In the genomic region with DNA sequence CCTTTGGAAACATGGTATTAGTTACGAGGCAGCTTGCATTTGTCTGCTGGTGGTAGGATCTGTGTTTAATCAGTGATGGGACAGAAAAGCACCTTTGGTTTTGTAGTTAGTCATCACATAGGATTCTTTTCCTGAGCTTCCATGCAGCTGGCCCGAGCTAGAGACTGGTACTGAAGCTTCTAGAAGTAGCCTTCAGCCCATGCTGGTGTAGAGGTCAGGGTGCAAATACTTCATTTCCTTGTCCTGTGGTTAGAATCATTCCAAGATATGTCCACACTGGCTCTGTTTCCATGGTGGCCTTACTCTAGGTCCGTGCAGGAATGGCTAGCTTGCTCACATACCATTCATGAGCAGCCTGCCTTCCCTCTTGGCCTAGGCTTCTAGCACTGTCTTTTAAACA, we compare ENCODE assay signal across 20 mouse cellular contexts.
DNase-seq lines count a peak whose midpoint lies in the region; ATAC-seq lines count a peak whose summit lies in the region.
"Had no signal": no experiment of that assay in that cellular context is flagged by ENCODE, and none has a peak within 500 bp of the region (broad histone marks: within the 10 kb centered on the region; RNA-seq: fewer than 3 reads in every experiment).

No protein-coding gene starts in this region.

- H3K9ac ChIP-seq in heart, embryonic 12.5 days = no peak overlapping the region
- H3K9ac ChIP-seq in embryonic facial prominence, embryonic 12.5 days = no peak overlapping the region
- H3K9ac ChIP-seq in limb, embryonic 13.5 days = no peak overlapping the region
- H3K9ac ChIP-seq: hindbrain, embryonic 12.5 days; liver, embryonic 12.5 days; lung, embryonic 14.5 days; neural tube, embryonic 12.5 days had no signal

- H3K36me3 ChIP-seq in heart, embryonic 12.5 days = peaks cover 3% of the 10 kb centered on the region; the same call in 1 of the 2 replicates
- peaks cover 7% of the 10 kb centered on the region; the same call in 1 of the 2 replicates for H3K36me3 ChIP-seq in embryonic facial prominence, embryonic 12.5 days
- H3K36me3 ChIP-seq in limb, embryonic 13.5 days = peaks cover 7% of the 10 kb centered on the region; the same call in 1 of the 2 replicates
- H3K36me3 ChIP-seq: neural tube, embryonic 12.5 days had no signal

- no peaks in the 10 kb centered on the region for H3K27me3 ChIP-seq in heart, embryonic 12.5 days (replicated peaks)
- no peaks in the 10 kb centered on the region for H3K27me3 ChIP-seq in embryonic facial prominence, embryonic 12.5 days
- no peaks in the 10 kb centered on the region for H3K27me3 ChIP-seq in limb, embryonic 13.5 days
- H3K27me3 ChIP-seq: hindbrain, embryonic 12.5 days; liver, embryonic 12.5 days; neural tube, embryonic 12.5 days had no signal

- H3K4me1 ChIP-seq in heart, embryonic 12.5 days (replicated peaks) = peaks cover 68% of the 10 kb centered on the region
- H3K4me1 ChIP-seq in embryonic facial prominence, embryonic 12.5 days = peaks cover 30% of the 10 kb centered on the region
- H3K4me1 ChIP-seq in limb, embryonic 13.5 days = peaks cover 32% of the 10 kb centered on the region

- H3K27ac ChIP-seq in heart, embryonic 12.5 days (ENCODE audit: poor library complexity, severe bottlenecking) = peak overlapping the region; percentile 34; the same call in 1 of the 2 replicates
- 0 out of 2 replicates have a peak overlapping the region, but pooled peaks have one; percentile 11 for H3K27ac ChIP-seq in embryonic facial prominence, embryonic 12.5 days
- H3K27ac ChIP-seq in limb, embryonic 13.5 days = peak overlapping the region; percentile 28; the same call in 1 of the 2 replicates
- H3K27ac ChIP-seq: hindbrain, embryonic 12.5 days; liver, embryonic 12.5 days; macrophage; neural tube, embryonic 12.5 days had no signal

- no peak for ATAC-seq in heart, embryonic 12.5 days (ENCODE audit: insufficient number of reproducible peaks, low FRiP score)
- ATAC-seq in embryonic facial prominence, embryonic 12.5 days (ENCODE audit: insufficient number of reproducible peaks, insufficient read depth, low FRiP score, low TSS enrichment) = no peak
- no peak for ATAC-seq in limb, embryonic 13.5 days (ENCODE audit: low FRiP score, low read depth)
- ATAC-seq: CD4-positive, CD25-positive, alpha-beta regulatory T cell, adult 4 months; inflammation-experienced regulatory T-cells, adult 6 months; liver, embryonic 12.5 days had no signal

- H3K4me2 ChIP-seq in heart, embryonic 12.5 days = no peak overlapping the region
- H3K4me2 ChIP-seq in embryonic facial prominence, embryonic 12.5 days (replicated peaks) = no peak overlapping the region
- no peak overlapping the region for H3K4me2 ChIP-seq in limb, embryonic 13.5 days (replicated peaks)
- H3K4me2 ChIP-seq: hindbrain, embryonic 12.5 days; liver, embryonic 12.5 days; lung, embryonic 14.5 days; midbrain, embryonic 11.5 days; neural tube, embryonic 12.5 days had no signal

- no peaks in the 10 kb centered on the region for H3K9me3 ChIP-seq in heart, embryonic 12.5 days (replicated peaks)
- no peaks in the 10 kb centered on the region for H3K9me3 ChIP-seq in embryonic facial prominence, embryonic 12.5 days
- H3K9me3 ChIP-seq in limb, embryonic 13.5 days = no peaks in the 10 kb centered on the region
- H3K9me3 ChIP-seq: G1E; hindbrain, embryonic 12.5 days; liver, embryonic 12.5 days; neural tube, embryonic 12.5 days had no signal

- 51% methylated on average over 3 of the region's 3 CpGs for WGBS in heart, embryonic 12.5 days
- WGBS in embryonic facial prominence, embryonic 12.5 days = 64% methylated on average over 3 of the region's 3 CpGs
- WGBS in limb, embryonic 13.5 days = 64% methylated on average over 3 of the region's 3 CpGs

- no peak for DNase-seq in heart, adult 8-10 months (ENCODE audit: low spot score)
- DNase-seq in kidney, adult 9 months = peak; percentile 42
- DNase-seq in kidney, postnatal 4 days = no peak
- no peak for DNase-seq in right cerebral cortex, postnatal 25 days
- DNase-seq in urinary bladder, postnatal 4 days (ENCODE audit: low spot score in 2 of 2) = no peak
- DNase-seq: gastrocnemius, postnatal 10 days; layer of hippocampus, postnatal 36 days had no signal

- H3K4me3 ChIP-seq in heart, embryonic 12.5 days = no peak overlapping the region
- no peak overlapping the region for H3K4me3 ChIP-seq in embryonic facial prominence, embryonic 12.5 days
- no peak overlapping the region for H3K4me3 ChIP-seq in limb, embryonic 13.5 days
- H3K4me3 ChIP-seq: erythroblast, embryonic 14.5 days; hindbrain, embryonic 12.5 days; liver, embryonic 12.5 days; neural tube, embryonic 12.5 days had no signal
